Mouse (Mus musculus) midbrain, embryonic 11.5 days (tissue): ENCODE data around the gene Grik1. TPM values are rescaled to one million over a fixed set of nuclear protein-coding genes. Genes with fewer than 3 reads are reported as not detected.

Experiments
- polyA plus RNA-seq: library from polyadenylated mRNA; unstranded; fragments of >200 nt; fragmentation: Nextera tagmentation; extraction: Ambion mirVana; gene quantifications from 2 replicates; pipeline ENCODE4 v1.2.1, GENCODE M21; 2014

The Grik1 gene
- polyA plus RNA-seq, 1 experiment from 2014 or later: 2.9 TPM

Other genes with a start within 250 kb of the Grik1 start
- gene Cldn17, start 216.7 kb upstream of the Grik1 start, polyA plus RNA-seq: not detected in 2 replicates